Mouse (Mus musculus) heart, postnatal 14 days (tissue): ENCODE results near the gene Gad1. TPM values are rescaled to one million over a fixed set of nuclear protein-coding genes. Genes with fewer than 3 reads are reported as not detected.

Source experiments
- DNase-seq, 2 experiments: peaks; one replicate each; pipeline ENCODE4 v3.0.0; 2021 to 2022
- intact Hi-C: fragments of 180-260 bp; cut with DNase I; formaldehyde crosslinking; loops from one replicate; pipeline ENCODE4 v1.15.1; 2025
- total RNA-seq, 2 experiments: library from RNA; stranded (reverse); gene quantifications; 2 replicates each; pipeline ENCODE4 v1.2.3; 2021

The Gad1 gene
- total RNA-seq, 2 experiments from 2014 or later: 0.43 to 0.51 TPM

GRCm38 (mm10) chr2:70563721-70564645, 11.1 kb downstream of the Gad1 start:
- DNase-seq: no peak
- intact Hi-C loops: loop anchor here (10.0 kb wide), 1 partner anchor 309 kb away; no protein-coding TSS in a partner anchor

GRCm38 (mm10) chr2:70564646-70565315, 11.9 kb downstream of the Gad1 start:
- intact Hi-C loops: loop anchor here (10.0 kb wide), 1 partner anchor 310 kb away; no protein-coding TSS in a partner anchor
- DNase-seq: no peak

GRCm38 (mm10) chr2:70565651-70566602, 13.1 kb downstream of the Gad1 start:
- no peak for DNase-seq
- intact Hi-C loops: loop anchor here (10.0 kb wide), 1 partner anchor 311 kb away; no protein-coding TSS in a partner anchor

GRCm38 (mm10) chr2:70566603-70566981, 13.7 kb downstream of the Gad1 start:
- intact Hi-C loops: loop anchor here (10.0 kb wide), 1 partner anchor 312 kb away; no protein-coding TSS in a partner anchor
- DNase-seq: no peak

- intact Hi-C loops: loop anchor here (10.0 kb wide), 1 partner anchor 312 kb away; no protein-coding TSS in a partner anchor
- DNase-seq: peak; percentile 20 to 53
Measured at GRCm38 (mm10) chr2:70567071-70567681, 14.3 kb downstream of the Gad1 start.

- DNase-seq: no peak
- intact Hi-C loops: loop anchor here (10.0 kb wide), 1 partner anchor 313 kb away; no protein-coding TSS in a partner anchor
Measured at GRCm38 (mm10) chr2:70567682-70568077, 14.8 kb downstream of the Gad1 start.

- intact Hi-C loops: loop anchor here (10.0 kb wide), 1 partner anchor 314 kb away; no protein-coding TSS in a partner anchor
- DNase-seq: no peak
Measured at GRCm38 (mm10) chr2:70568198-70568941, 15.5 kb downstream of the Gad1 start.

GRCm38 (mm10) chr2:70571698-70572097, 18.8 kb downstream of the Gad1 start:
- intact Hi-C loops: no loop called here
- DNase-seq: no peak

- no peak for DNase-seq
- intact Hi-C loops: no loop called here
Measured at GRCm38 (mm10) chr2:70572251-70572650, 19.4 kb downstream of the Gad1 start.

GRCm38 (mm10) chr2:70573544-70574210, 20.8 kb downstream of the Gad1 start:
- intact Hi-C loops: no loop called here
- DNase-seq: no peak

GRCm38 (mm10) chr2:70588200-70588599, 35.3 kb downstream of the Gad1 start:
- intact Hi-C loops: no loop called here
- DNase-seq: no peak

- intact Hi-C loops: no loop called here
- DNase-seq: no peak
Measured at GRCm38 (mm10) chr2:70592432-70592831, 39.6 kb downstream of the Gad1 start.

- no peak for DNase-seq
- intact Hi-C loops: no loop called here
Measured at GRCm38 (mm10) chr2:70593670-70594069, 40.8 kb downstream of the Gad1 start.

GRCm38 (mm10) chr2:70595896-70596295, 43.0 kb downstream of the Gad1 start:
- no peak for DNase-seq
- intact Hi-C loops: no loop called here

GRCm38 (mm10) chr2:70609769-70610168, 56.9 kb downstream of the Gad1 start:
- intact Hi-C loops: no loop called here
- DNase-seq: no peak

- DNase-seq: no peak
- intact Hi-C loops: no loop called here
Measured at GRCm38 (mm10) chr2:70614745-70615351, 62.0 kb downstream of the Gad1 start.

GRCm38 (mm10) chr2:70616076-70616475, 63.2 kb downstream of the Gad1 start:
- intact Hi-C loops: no loop called here
- DNase-seq: no peak

GRCm38 (mm10) chr2:70616617-70617016, 63.7 kb downstream of the Gad1 start:
- no peak for DNase-seq
- intact Hi-C loops: no loop called here
